ENCODE assay signal across 8 mouse cellular contexts in genomic region chr5:109996026-109996937, GRCm38 (mm10). TPM values are rescaled to one million over a fixed set of nuclear protein-coding genes. Genes with fewer than 3 reads are reported as not detected.
DNase-seq lines count a peak whose midpoint lies in the region; ATAC-seq lines count a peak whose summit lies in the region.
"Not testable (repeated sequence)": the region's sequence is repeated elsewhere in the genome, so short reads cannot be mapped to it uniquely, and the experiment has no call there.

Zfp932 (plus strand) TSS chr5:109996521.

- not testable (repeated sequence) for H3K4me3 ChIP-seq in intestine, embryonic 15.5 days (replicated peaks)

- ATAC-seq in intestine, embryonic 15.5 days = not testable (repeated sequence)
- ATAC-seq in megakaryocyte progenitor cell, adult 5-6 weeks (replicated peaks; ENCODE audit: poor library complexity) = peak; percentile 99

- H3K4me2 ChIP-seq in intestine, embryonic 15.5 days (replicated peaks) = not testable (repeated sequence)

- not testable (repeated sequence) for H3K9me3 ChIP-seq in intestine, embryonic 15.5 days

- no CpG with 5 or more reads among the region's 24 CpGs for WGBS in intestine, embryonic 15.5 days

- H3K4me1 ChIP-seq in intestine, embryonic 15.5 days (replicated peaks) = not testable (repeated sequence)

- H3K27ac ChIP-seq in intestine, embryonic 15.5 days = not testable (repeated sequence)

- H3K27me3 ChIP-seq in intestine, embryonic 15.5 days (replicated peaks) = not testable (repeated sequence)

- intact Hi-C loops in gastrocnemius, postnatal 36 days (cut with DNase I) = not testable (repeated sequence)
- intact Hi-C loops in left cerebral cortex, postnatal 10 days (cut with DNase I) = loop anchor here (2.0 kb wide), 1 partner anchor 69 kb away; no protein-coding TSS in a partner anchor

- peak; percentile 86 to 94 for DNase-seq in adrenal gland, adult (ENCODE audit: inconsistent age in 2 of 2, low spot score in 1 of 2)
- peak; percentile 62 for DNase-seq in embryo, embryonic 11.5 days (ENCODE audit: low read depth, low spot score)
- peak; percentile 71 to 74 for DNase-seq in gastrocnemius, postnatal 36 days
- DNase-seq in left cerebral cortex, postnatal 10 days (ENCODE audit: extremely low spot score in 1 of 2, low spot score in 2 of 2) = peak; percentile 78 to 85
- DNase-seq in right cerebral cortex, postnatal 10 days (ENCODE audit: low spot score in 2 of 2) = peak; percentile 89 to 90
- peak; percentile 65 for DNase-seq in urinary bladder, postnatal 25 days (ENCODE audit: low spot score)

- not testable (repeated sequence) for H3K36me3 ChIP-seq in intestine, embryonic 15.5 days

- not testable (repeated sequence) for H3K9ac ChIP-seq in intestine, embryonic 15.5 days

RNA-seq across cellular contexts. Expression of gene Zfp932, which starts in this region (rescaled TPM):
- total RNA-seq in gastrocnemius, postnatal 36 days (2021) = 1 to 10 TPM; 5.7 to 6.2 TPM
- 14.3 and 17.2 TPM in 2 replicates for polyA plus RNA-seq in intestine, embryonic 15.5 days (2015; fragmentation: Nextera tagmentation; extraction: Ambion mirVana)
- 10 to 100 TPM; 53.6 to 56.0 TPM for total RNA-seq in left cerebral cortex, postnatal 10 days (2021)
- total RNA-seq in megakaryocyte progenitor cell, adult 5-6 weeks (2015) = 45.4 and 52.6 TPM in 2 replicates
- total RNA-seq in megakaryocyte progenitor cell, adult 5-6 weeks (2017) = 82.5 and 102 TPM in 2 replicates

Comparison
In these comparisons a context has a peak if more than half of its experiments do, and no peak if none do; other contexts are left out.
1. RNA of gene Zfp932 (total RNA-seq): 45.4 to 102 TPM in megakaryocyte progenitor cell, adult 5-6 weeks and 53.6 to 56.0 TPM in left cerebral cortex, postnatal 10 days; 5.7 to 6.2 TPM in gastrocnemius, postnatal 36 days; every median in the first group is over 4 times any median in the second.
2. Peak in every context shown above with its lines, with median percentiles within 50 percentile points of each other: DNase-seq.